Mouse (Mus musculus) midbrain, embryonic 16.5 days (tissue): ENCODE data around the gene Ces2a. TPM values are rescaled to one million over a fixed set of nuclear protein-coding genes. Genes with fewer than 3 reads are reported as not detected.

Experiments used
- microRNA-seq: library from miRNA; unstranded; fragments of <30 nt; microRNA quantifications from one replicate; pipeline ENCODE4, GENCODE M21; 2017
- polyA plus RNA-seq: library from polyadenylated mRNA; unstranded; fragments of >200 nt; fragmentation: Nextera tagmentation; extraction: Ambion mirVana; gene quantifications from 2 replicates; pipeline ENCODE4 v1.2.1, GENCODE M21; 2015

Ces2a gene
- polyA plus RNA-seq, 1 experiment from 2014 or later, result not detected

Small RNAs within 50 kb of the gene (microRNA-seq; reads per million reads assigned to microRNA genes)
- gene Gm44328, result not detected

Other genes starting within 250 kb of the Ces2a start
- 0.70 and 0.81 TPM in 2 replicates for gene Terb1, start 224.1 kb upstream of the Ces2a start, polyA plus RNA-seq
- gene Nae1, start 199.4 kb upstream of the Ces2a start, polyA plus RNA-seq, result 106 and 110 TPM in 2 replicates
- gene Car7, start 199.3 kb upstream of the Ces2a start, polyA plus RNA-seq, result 3.5 and 4.6 TPM in 2 replicates
- 23.5 and 25.7 TPM in 2 replicates for gene Pdp2, start 142.6 kb upstream of the Ces2a start, polyA plus RNA-seq
- gene Cdh16, start 109.6 kb upstream of the Ces2a start, polyA plus RNA-seq, result not detected in 2 replicates
- 2.9 and 3.2 TPM in 2 replicates for gene Rrad, start 102.7 kb upstream of the Ces2a start, polyA plus RNA-seq
- 123 and 129 TPM in 2 replicates for gene Ciao2b, start 92.0 kb upstream of the Ces2a start, polyA plus RNA-seq
- gene Ces2b, start 97.6 kb downstream of the Ces2a start, polyA plus RNA-seq, result 0.36 and 0.48 TPM in 2 replicates
- not detected in 2 replicates for gene Ces2c, start 113.1 kb downstream of the Ces2a start, polyA plus RNA-seq
- gene Ces2e, start 192.3 kb downstream of the Ces2a start, polyA plus RNA-seq, result not detected in 2 replicates
- gene Ces2f, start 213.4 kb downstream of the Ces2a start, polyA plus RNA-seq, result not detected in 2 replicates
- gene Ces2g, start 227.7 kb downstream of the Ces2a start, polyA plus RNA-seq, result 0.07 and 0.08 TPM in 2 replicates